Mouse (Mus musculus) lung, postnatal 0 days (tissue): ENCODE measurements around the gene Zfp747. TPM values are rescaled to one million over a fixed set of nuclear protein-coding genes. Genes with fewer than 3 reads are reported as not detected.

Source experiments
- ATAC-seq: fragments of 200-750 bp; cut with Nextera tagmentation; 2 replicates; pipeline ENCODE4 v1.8.0; 2017; ENCODE audit warnings: moderate library complexity
- DNase-seq: peaks from one replicate; pipeline ENCODE4 v3.0.0-alpha.2; 2016; ENCODE audit warnings: low spot score
- H3K27ac ChIP-seq: fragments of 300-500 bp; sonication (generic); 2 replicates; pipeline ENCODE4 v1.5.1; 2014; ENCODE audit warnings: antibody characterized with exemption, mild to moderate bottlenecking, low read length, mixed read lengths
- H3K27me3 ChIP-seq: fragments of 300-500 bp; sonication (generic); replicated peaks from 2 replicates; pipeline ENCODE4 v1.6.1; 2014; ENCODE audit warnings: low read length, mixed read lengths; ENCODE audit not compliant: insufficient read depth
- H3K36me3 ChIP-seq: fragments of 300-500 bp; sonication (generic); 2 replicates; pipeline ENCODE4 v1.6.1; 2014; ENCODE audit warnings: low read length, mixed read lengths; ENCODE audit not compliant: insufficient read depth
- H3K4me1 ChIP-seq: fragments of 300-500 bp; sonication (generic); 2 replicates; pipeline ENCODE4 v1.6.1; 2014; ENCODE audit warnings: antibody characterized with exemption, low read depth, low read length, mixed read lengths; ENCODE audit not compliant: insufficient read depth
- H3K4me2 ChIP-seq: fragments of 300-500 bp; sonication (generic); replicated peaks from 2 replicates; pipeline ENCODE4 v1.6.1; 2014; ENCODE audit warnings: low read depth, mild to moderate bottlenecking, low read length, moderate library complexity, mixed read lengths
- H3K4me3 ChIP-seq: fragments of 300-500 bp; sonication (generic); 2 replicates; pipeline ENCODE4 v1.5.1; 2014; ENCODE audit warnings: low read depth, low read length
- H3K9ac ChIP-seq: fragments of 300-500 bp; sonication (generic); replicated peaks from 2 replicates; pipeline ENCODE4 v1.6.1; 2014; ENCODE audit warnings: low read depth, mild to moderate bottlenecking
- H3K9me3 ChIP-seq: fragments of 300-500 bp; sonication (generic); 2 replicates; pipeline ENCODE4 v1.6.1; 2016; ENCODE audit warnings: low read length, mixed read lengths
- CTCF ChIP-seq: IDR thresholded peaks from 2 replicates; pipeline ENCODE4 v1.5.1; 2016; ENCODE audit warnings: antibody characterized with exemption, mild to moderate bottlenecking
- EP300 ChIP-seq: IDR thresholded peaks from 2 replicates; pipeline ENCODE4 v1.6.1; 2016; ENCODE audit warnings: antibody characterized with exemption, mild to moderate bottlenecking, control low read depth
- WGBS: fragments of 180-500 bp; shearing (Covaris S2); extraction: QIAGEN DNeasy Blood & Tissue Kit; methylation state at CpG from one replicate; pipeline ENCODE4 v1.1.7; 2014; 5-methylcytosine and 5-hydroxymethylcytosine counted together
- polyA plus RNA-seq: library from polyadenylated mRNA; unstranded; fragments of >200 nt; fragmentation: Nextera tagmentation; extraction: Ambion mirVana; gene quantifications from 2 replicates; pipeline ENCODE4 v1.2.1, GENCODE M21; 2015

The Zfp747 gene
- polyA plus RNA-seq, 1 experiment from 2014 or later = 7.3 TPM

- ATAC-seq (no peak), DNase-seq (no peak)
- Histone ChIP-seq H3K36me3 (no peaks in the 10 kb centered on the region), H3K4me3 (no peak overlapping the region), H3K9me3 (no peaks in the 10 kb centered on the region), H3K9ac (no peak overlapping the region), H3K27ac (no peak overlapping the region), H3K4me2 (no peak overlapping the region), H3K4me1 (no peaks in the 10 kb centered on the region), H3K27me3 (no peaks in the 10 kb centered on the region)
- 64% methylated on average over 4 of the region's 4 CpGs for WGBS
- TF ChIP-seq EP300 (no peak), CTCF (no peak)
Observed at GRCm38 (mm10) chr7:127335604-127336003, 40.2 kb downstream of the Zfp747 start.

- Histone ChIP-seq H3K4me1 (no peaks in the 10 kb centered on the region), H3K9ac (no peak overlapping the region), H3K36me3 (no peaks in the 10 kb centered on the region), H3K27me3 (no peaks in the 10 kb centered on the region), H3K4me3 (no peak overlapping the region), H3K4me2 (no peak overlapping the region), H3K27ac (no peak overlapping the region), H3K9me3 (no peaks in the 10 kb centered on the region)
- DNase-seq (no peak), ATAC-seq (no peak)
- 74% methylated on average over 6 of the region's 6 CpGs for WGBS
- no peak for TF ChIP-seq CTCF
- no peak for TF ChIP-seq EP300
Observed at GRCm38 (mm10) chr7:127333240-127333639, 42.6 kb downstream of the Zfp747 start.

- Histone ChIP-seq H3K27me3 (no peaks in the 10 kb centered on the region), H3K9ac (no peak overlapping the region), H3K9me3 (no peaks in the 10 kb centered on the region), H3K4me2 (no peak overlapping the region), H3K4me3 (no peak overlapping the region), H3K4me1 (no peaks in the 10 kb centered on the region), H3K27ac (no peak overlapping the region), H3K36me3 (no peaks in the 10 kb centered on the region)
- DNase-seq = no peak
- ATAC-seq = no peak
- 42% methylated on average over 2 of the region's 2 CpGs for WGBS
- no peak for TF ChIP-seq EP300
- TF ChIP-seq CTCF = no peak
Observed at GRCm38 (mm10) chr7:127326685-127327084, 49.2 kb downstream of the Zfp747 start.

- Histone ChIP-seq H3K4me3 (no peak overlapping the region), H3K27ac (no peak overlapping the region), H3K27me3 (no peaks in the 10 kb centered on the region), H3K4me2 (no peak overlapping the region), H3K4me1 (no peaks in the 10 kb centered on the region), H3K36me3 (no peaks in the 10 kb centered on the region), H3K9ac (no peak overlapping the region), H3K9me3 (no peaks in the 10 kb centered on the region)
- ATAC-seq (no peak), DNase-seq (no peak)
- no peak for TF ChIP-seq EP300
- no peak for TF ChIP-seq CTCF
- 81% methylated on average over 8 of the region's 8 CpGs for WGBS
Observed at GRCm38 (mm10) chr7:127325550-127325949, 50.3 kb downstream of the Zfp747 start.

GRCm38 (mm10) chr7:127324944-127325343, 50.9 kb downstream of the Zfp747 start:
- H3K9ac ChIP-seq = no peak overlapping the region
- no peak overlapping the region for H3K4me3 ChIP-seq
- WGBS = 59% methylated on average over 7 of the region's 7 CpGs
- no peak for TF ChIP-seq EP300
- no peak for TF ChIP-seq CTCF
- no peak overlapping the region for H3K27ac ChIP-seq
- no peaks in the 10 kb centered on the region for H3K9me3 ChIP-seq
- H3K27me3 ChIP-seq = no peaks in the 10 kb centered on the region
- no peak overlapping the region for H3K4me2 ChIP-seq
- DNase-seq (no peak), ATAC-seq (peak; percentile 53)
- H3K4me1 ChIP-seq = no peaks in the 10 kb centered on the region
- H3K36me3 ChIP-seq = no peaks in the 10 kb centered on the region

Other genes starting within 250 kb of the Zfp747 start
- 0.73 and 0.83 TPM in 2 replicates for gene Spn, start 238.2 kb downstream of the Zfp747 start, polyA plus RNA-seq
- gene Cd2bp2, start 180.0 kb downstream of the Zfp747 start, polyA plus RNA-seq = 28.4 and 29.6 TPM in 2 replicates
- gene Tbc1d10b, start 167.6 kb downstream of the Zfp747 start, polyA plus RNA-seq = 14.4 and 15.0 TPM in 2 replicates
- gene Mylpf, start 167.2 kb downstream of the Zfp747 start, polyA plus RNA-seq = 6.4 and 8.0 TPM in 2 replicates
- gene Zfp553, start 143.0 kb downstream of the Zfp747 start, polyA plus RNA-seq = 15.5 and 15.7 TPM in 2 replicates
- gene Sept1, start 142.9 kb downstream of the Zfp747 start, polyA plus RNA-seq = 13.0 TPM in 2 replicates
- gene Zfp771, start 131.8 kb downstream of the Zfp747 start, polyA plus RNA-seq = 34.9 and 36.9 TPM in 2 replicates
- gene Dctpp1, start 115.3 kb downstream of the Zfp747 start, polyA plus RNA-seq = 35.7 and 36.4 TPM in 2 replicates
- 59.4 and 66.9 TPM in 2 replicates for gene Sephs2, start 102.0 kb downstream of the Zfp747 start, polyA plus RNA-seq
- 3.7 and 3.8 TPM in 2 replicates for gene Itgal, start 79.8 kb downstream of the Zfp747 start, polyA plus RNA-seq
- gene Zfp768, start 30.5 kb downstream of the Zfp747 start, polyA plus RNA-seq = 12.5 and 12.8 TPM in 2 replicates
- 4.7 and 5.4 TPM in 2 replicates for gene 9130019O22Rik, start 11.1 kb upstream of the Zfp747 start, polyA plus RNA-seq
- gene E430018J23Rik, start 17.6 kb upstream of the Zfp747 start, polyA plus RNA-seq = 3.7 and 4.6 TPM in 2 replicates
- gene Zfp764, start 30.8 kb upstream of the Zfp747 start, polyA plus RNA-seq = 6.0 and 6.7 TPM in 2 replicates
- gene Zfp688, start 46.0 kb upstream of the Zfp747 start, polyA plus RNA-seq = 27.4 and 28.9 TPM in 2 replicates
- 2.6 and 3.5 TPM in 2 replicates for gene Zfp689, start 73.1 kb upstream of the Zfp747 start, polyA plus RNA-seq
- 37.6 and 37.7 TPM in 2 replicates for gene Prr14, start 83.6 kb upstream of the Zfp747 start, polyA plus RNA-seq
- gene Fbrs, start 103.1 kb upstream of the Zfp747 start, polyA plus RNA-seq = 9.9 and 11.1 TPM in 2 replicates
- gene Srcap, start 135.9 kb upstream of the Zfp747 start, polyA plus RNA-seq = 19.2 and 19.3 TPM in 2 replicates
- gene Gm42715, start 143.5 kb upstream of the Zfp747 start, polyA plus RNA-seq = 9.3 and 10.3 TPM in 2 replicates
- 5.4 and 6.1 TPM in 2 replicates for gene Tmem265, start 185.3 kb upstream of the Zfp747 start, polyA plus RNA-seq
- 31.7 and 34.4 TPM in 2 replicates for gene Phkg2, start 197.3 kb upstream of the Zfp747 start, polyA plus RNA-seq
- gene Ccdc189, start 212.5 kb upstream of the Zfp747 start, polyA plus RNA-seq = 28.8 and 29.5 TPM in 2 replicates
- 25.9 and 27.1 TPM in 2 replicates for gene Rnf40, start 212.7 kb upstream of the Zfp747 start, polyA plus RNA-seq
- 5.2 and 6.0 TPM in 2 replicates for gene Zfp629, start 239.7 kb upstream of the Zfp747 start, polyA plus RNA-seq